Mouse (Mus musculus) layer of hippocampus, postnatal 10 days (tissue): ENCODE results near the gene Nme9. TPM values are rescaled to one million over a fixed set of nuclear protein-coding genes. Genes with fewer than 3 reads are reported as not detected.

Experiments
- DNase-seq, 2 experiments: peaks; one replicate each; pipeline ENCODE4 v3.0.0; 2021; ENCODE audit warnings: low spot score in 2 of 2
- total RNA-seq, 2 experiments: library from RNA; stranded (reverse); gene quantifications; 2 replicates each; pipeline ENCODE4 v1.2.3; 2021

Gene Nme9
- total RNA-seq, 2 experiments from 2014 or later, result 0.65 to 0.89 TPM

GRCm38 (mm10) chr9:99436182-99437030 is 14.9 kb upstream of the Nme9 start:
- DNase-seq, result peak; percentile 78 to 84

GRCm38 (mm10) chr9:99437031-99437764 is 14.1 kb upstream of the Nme9 start, which contains the start of gene Mras:
Gene Mras (minus strand): TSS chr9:99437381.
- DNase-seq, result no peak

DNA sequence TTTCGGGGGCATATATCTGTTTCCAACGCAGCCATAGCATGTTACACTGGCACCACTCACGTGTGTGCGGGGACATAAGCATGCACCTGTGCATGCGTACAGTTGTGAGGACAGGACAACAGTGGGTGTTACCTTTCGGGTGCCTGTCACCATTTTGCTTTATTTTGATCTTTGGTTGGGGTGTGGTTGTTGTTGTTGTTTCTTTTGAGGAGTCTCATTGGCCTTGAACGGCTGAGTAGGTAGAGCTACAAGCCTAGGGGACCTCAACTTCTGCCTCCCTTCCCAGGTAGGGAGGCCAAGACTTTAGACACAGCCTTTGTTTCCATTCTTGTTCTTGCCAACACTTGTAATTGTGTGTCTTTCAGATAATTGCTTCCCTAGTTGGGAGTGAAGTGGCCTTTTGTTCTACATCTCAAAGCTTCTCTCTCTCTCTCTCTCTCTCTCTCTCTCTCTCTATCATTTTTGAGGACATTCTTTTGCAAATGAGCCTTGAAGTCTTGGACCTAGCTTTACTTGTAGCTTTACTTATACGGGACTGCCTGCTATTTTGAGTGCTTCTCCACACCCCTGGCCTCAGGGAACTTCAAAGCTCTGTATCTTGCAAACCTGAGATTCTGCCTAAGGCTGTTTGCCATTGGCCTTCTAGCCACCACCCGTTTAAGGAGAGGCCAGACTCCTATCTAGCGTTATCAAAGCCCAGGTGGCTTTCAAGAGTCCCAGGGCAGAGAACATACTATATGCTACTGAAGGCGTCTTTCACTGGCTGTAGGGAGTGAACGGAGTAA is 13.3 kb upstream of the Nme9 start:
- no peak for DNase-seq

- DNase-seq, result no peak
Measured at GRCm38 (mm10) chr9:99439064-99439463, 12.2 kb upstream of the Nme9 start.

GRCm38 (mm10) chr9:99440941-99441340 is 10.3 kb upstream of the Nme9 start:
- no peak for DNase-seq

GRCm38 (mm10) chr9:99441647-99442433 is 9.4 kb upstream of the Nme9 start:
- DNase-seq, result no peak

DNA sequence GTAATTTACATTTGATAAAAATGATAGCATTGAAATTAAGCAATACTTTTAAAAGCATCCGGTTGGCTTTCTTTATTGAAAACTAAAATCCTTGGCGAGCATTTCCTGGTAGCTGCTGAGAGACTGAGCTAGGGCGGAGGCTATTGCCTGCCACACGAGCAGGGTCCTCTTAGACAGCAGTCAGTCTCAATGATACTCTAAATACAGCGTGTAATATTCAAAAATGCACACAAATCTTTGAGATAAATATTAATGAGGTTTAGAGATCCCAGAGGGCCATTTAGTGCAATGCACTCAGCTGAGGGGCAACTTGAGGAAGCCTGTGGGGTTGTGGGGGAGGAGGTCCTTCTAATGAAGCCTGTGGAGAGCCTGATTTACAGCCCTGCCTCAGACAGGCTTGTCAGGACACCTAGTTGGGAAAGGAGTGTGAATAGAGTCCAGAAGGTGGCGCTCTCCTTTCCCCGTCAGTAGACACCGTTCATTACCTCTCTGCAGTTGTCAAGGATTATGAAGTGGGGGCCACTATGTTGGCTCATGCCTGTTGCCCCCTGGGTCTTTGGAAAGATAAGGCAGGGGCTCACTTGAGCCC is 6.6 kb upstream of the Nme9 start:
- DNase-seq, result no peak

- DNase-seq, result no peak
Measured at GRCm38 (mm10) chr9:99446259-99446658, 5.0 kb upstream of the Nme9 start.

- no peak for DNase-seq
Measured at GRCm38 (mm10) chr9:99447323-99447722, 4.0 kb upstream of the Nme9 start.

DNA sequence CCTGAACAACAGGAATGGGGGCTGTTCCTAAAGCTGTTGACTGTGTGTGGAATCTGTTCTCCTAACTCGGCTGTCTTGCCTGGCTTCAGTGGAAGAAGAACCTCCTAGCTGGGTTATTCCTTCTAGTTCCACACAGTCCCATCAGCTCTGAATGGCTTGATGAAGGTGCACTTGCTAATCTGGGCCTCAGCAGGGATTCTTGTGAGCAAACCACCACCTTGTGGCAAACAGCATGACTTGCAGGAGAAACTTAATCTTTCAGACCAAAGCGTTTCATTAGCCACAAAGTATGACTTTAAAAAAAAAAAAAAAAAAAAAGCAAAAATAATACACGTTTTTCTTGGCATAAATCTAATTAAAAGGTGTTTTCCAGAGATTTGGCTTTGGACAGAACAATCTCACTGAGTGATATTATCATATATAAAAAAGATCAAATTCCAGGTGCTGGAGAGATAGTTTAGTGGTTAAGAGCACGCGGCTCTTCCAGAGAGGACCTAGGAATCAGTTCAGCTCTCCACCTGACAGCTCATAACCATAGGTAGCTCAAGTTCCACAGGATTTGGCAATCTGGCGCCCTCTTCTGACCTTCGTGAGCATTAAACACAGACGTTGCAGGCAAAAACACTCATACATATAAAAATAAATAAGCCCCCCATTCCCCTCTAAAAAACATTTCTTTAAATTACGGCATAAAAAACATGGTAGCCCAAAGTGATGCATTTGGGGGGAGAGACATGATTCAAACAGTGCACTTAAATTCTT is 1.2 kb upstream of the Nme9 start:
- no peak for DNase-seq

GRCm38 (mm10) chr9:99454211-99454610 is 2.9 kb downstream of the Nme9 start:
- no peak for DNase-seq

GRCm38 (mm10) chr9:99458529-99459208 is 7.4 kb downstream of the Nme9 start:
- peak; percentile 56 to 60 for DNase-seq

DNA sequence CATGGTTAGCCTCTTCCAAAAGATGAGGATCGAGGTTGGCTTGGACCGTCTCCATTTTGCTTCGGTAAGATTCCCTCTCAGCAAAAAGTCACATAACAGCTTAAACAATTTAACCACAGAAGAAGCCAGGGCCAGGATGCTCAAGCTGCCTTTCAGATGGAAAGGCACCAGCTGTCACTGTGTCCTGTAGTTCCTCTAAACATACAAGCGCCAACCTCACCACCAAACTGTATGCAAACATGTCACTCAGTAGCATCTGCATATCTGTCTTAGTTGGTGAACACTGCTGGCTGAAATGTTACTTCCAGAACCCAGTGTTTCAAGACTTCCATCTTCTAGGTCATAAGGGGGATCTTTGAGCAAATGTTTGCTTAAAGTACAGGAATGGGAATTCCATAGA is 8.5 kb downstream of the Nme9 start:
- no peak for DNase-seq

DNA sequence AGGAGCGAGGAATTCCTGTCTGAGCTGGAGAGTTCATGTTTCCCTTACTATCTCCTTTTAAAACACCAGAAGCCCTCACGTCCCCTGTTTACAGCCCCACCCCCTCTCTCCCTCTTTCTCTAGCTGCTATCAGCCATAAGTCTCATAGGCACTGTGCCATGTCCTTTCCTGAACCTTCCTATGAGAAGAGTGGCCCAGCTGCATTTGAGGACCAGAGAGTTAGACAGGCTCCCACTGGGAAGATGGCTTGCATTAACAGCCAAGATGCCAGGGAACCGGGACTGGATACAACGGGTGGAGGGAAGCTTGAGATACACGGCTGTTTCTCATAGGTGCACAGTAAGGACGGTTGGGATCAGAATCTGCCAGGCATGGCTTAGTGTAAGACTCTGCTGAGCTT is 13.6 kb downstream of the Nme9 start:
- DNase-seq, result no peak

DNA sequence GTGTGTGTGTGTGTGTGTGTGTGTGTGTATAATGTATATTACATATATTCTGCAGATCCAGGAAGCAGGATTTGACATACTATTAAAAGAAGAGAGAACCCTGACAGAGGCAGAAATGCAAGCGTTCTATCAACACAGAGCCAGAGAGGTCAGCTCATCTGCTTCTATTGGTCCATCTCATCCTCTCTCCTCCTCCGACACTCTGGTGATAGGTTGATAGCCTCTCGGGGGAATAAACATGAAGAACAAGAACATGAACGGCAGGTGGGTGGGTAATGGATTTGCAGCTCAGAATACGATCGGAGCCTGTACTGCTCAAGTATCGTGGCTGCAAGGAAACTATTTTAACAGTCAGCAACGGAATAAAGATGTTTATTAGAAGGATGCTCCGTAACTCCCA is 17.3 kb downstream of the Nme9 start:
- DNase-seq, result no peak

- no peak for DNase-seq
Measured at GRCm38 (mm10) chr9:99469681-99470273, 18.5 kb downstream of the Nme9 start.

DNA sequence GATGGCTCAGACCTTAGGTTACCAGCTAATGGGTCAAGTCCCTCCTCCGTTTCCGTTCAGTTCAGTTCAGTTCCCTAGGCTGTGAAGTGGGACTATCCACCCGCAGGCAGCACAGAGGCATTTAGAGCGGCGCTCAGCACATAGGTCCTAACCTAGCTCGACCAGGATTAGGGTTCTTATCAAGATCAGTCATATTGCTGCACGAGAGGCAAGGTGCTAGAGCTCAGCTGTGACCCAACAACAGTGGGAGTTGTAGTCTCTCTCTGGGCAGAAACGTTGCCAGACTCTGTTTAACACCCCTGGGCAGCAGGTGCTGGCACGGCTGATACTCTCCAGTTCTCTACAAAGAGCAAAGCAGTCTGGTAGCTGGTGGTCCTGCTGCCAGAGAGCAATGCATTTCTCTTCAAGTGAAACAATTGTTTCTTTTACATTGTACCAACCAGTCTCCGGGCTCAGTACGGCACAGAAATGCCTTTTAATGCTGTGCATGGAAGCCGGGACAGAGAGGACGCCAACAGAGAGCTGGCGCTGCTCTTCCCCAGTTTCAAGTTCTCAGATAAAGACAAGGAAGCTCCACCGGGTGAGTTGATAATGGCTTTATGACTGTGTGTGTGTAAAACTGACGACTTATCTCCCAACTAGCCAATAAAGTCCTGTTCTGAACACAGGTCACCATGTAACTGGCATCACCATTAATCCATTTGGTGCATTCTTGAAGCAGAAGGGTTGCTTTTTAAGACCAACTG is 19.2 kb downstream of the Nme9 start:
- DNase-seq, result no peak

DNA sequence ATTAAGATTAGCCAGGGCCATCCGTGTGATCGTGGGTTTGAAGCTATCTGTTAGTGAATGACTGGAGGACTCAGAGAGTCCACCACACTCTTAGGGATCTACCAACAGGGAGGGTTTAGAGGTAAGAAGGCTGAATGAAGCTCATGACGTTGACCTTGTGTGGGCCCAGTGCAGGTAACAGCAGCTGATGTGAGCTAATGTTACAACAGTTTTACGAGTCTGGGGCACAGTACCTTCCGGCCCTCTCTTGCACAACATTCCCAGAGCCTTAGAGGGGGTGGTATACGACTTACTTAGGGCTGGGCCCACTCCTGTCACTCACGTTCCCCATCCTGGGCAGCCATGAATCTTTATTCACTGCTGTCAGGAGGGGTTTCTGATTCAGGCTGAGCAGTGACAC is 20.1 kb downstream of the Nme9 start:
- DNase-seq, result no peak
